Mouse (Mus musculus) CD4-positive, CD25-positive, alpha-beta regulatory T cell, adult 4 months (primary cell): ENCODE data around the gene Smc5. TPM values are rescaled to one million over a fixed set of nuclear protein-coding genes. Genes with fewer than 3 reads are reported as not detected.

Experiments
- ATAC-seq: one replicate; pipeline ENCODE4 v1.8.0; 2017
- polyA plus RNA-seq, 2 experiments: library from polyadenylated mRNA; unstranded; fragments of 100-300 nt; shearing (Covaris generic); gene quantifications; one replicate each; pipeline ENCODE4 v1.2.1; 2017

Smc5 gene
- polyA plus RNA-seq, 2 experiments from 2014 or later = 27.4 to 33.6 TPM

DNA sequence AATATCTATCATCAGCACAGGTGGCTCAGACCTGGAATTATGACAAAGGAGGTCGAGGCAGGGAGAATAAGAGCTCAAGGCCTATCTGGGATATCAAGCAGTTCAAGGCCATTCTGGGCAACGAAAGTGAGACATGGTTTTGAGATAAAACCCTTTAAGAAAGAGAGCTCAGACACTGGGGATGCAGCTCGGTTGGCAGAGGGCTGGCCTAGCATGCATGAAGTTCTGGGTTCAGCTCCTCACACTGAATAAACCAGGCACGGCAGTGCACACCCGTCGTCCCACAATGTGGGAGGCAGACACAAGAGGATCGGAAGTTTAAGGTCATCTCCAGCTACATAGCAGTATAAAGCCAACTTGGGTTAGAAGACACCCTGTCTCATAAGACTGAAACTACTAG lies 84.7 kb downstream of the Smc5 start:
- no peak for ATAC-seq

DNA sequence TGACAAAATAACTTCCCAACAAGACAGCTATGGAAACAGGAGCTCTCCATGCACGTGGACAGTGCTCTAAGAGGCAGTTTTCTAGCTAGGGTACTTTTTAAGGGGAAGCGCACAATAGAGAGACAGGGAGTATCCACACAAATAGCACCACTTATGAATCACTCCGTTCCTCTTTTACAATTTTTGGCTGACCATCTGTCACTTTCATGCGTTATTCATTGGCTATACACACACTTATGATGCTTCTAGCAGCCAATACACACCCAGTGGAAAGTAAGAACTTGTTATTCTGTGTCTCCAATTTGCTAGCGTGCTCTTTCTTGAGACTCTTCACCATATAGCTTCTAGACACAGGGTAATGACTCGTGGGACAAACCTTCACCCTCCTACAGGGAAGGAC lies 86.0 kb downstream of the Smc5 start:
- ATAC-seq = no peak

DNA sequence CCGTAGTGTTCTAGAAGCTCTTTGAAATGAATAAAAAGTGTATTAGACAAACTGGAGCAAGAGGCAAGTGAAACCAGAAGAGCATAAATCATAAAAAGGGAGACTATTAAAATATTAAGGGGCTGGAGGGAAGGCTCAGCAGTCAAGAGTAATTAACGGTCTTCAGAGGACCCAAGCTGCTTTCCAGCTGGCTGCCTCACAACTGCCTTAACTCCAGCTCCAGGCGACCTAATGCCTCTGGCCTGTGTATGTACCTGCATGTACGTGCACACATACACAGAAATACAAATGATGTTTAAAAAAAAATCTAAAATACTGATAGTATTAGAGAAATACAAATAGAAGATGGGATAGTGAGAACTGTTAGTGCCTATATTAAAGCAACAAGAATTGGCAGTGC lies 89.6 kb downstream of the Smc5 start:
- ATAC-seq = no peak

- no peak for ATAC-seq
These were observed 90.2 kb downstream of the Smc5 start for GRCm38 (mm10) chr19:23183493-23183892.

- no peak for ATAC-seq
These were observed 95.2 kb downstream of the Smc5 start for GRCm38 (mm10) chr19:23178533-23178932.

GRCm38 (mm10) chr19:23175511-23175910 lies 98.2 kb downstream of the Smc5 start:
- ATAC-seq = no peak

- no peak for ATAC-seq
These were observed 98.6 kb downstream of the Smc5 start for GRCm38 (mm10) chr19:23175090-23175489.

- no peak for ATAC-seq
These were observed 102.6 kb downstream of the Smc5 start for GRCm38 (mm10) chr19:23171136-23171535.

DNA sequence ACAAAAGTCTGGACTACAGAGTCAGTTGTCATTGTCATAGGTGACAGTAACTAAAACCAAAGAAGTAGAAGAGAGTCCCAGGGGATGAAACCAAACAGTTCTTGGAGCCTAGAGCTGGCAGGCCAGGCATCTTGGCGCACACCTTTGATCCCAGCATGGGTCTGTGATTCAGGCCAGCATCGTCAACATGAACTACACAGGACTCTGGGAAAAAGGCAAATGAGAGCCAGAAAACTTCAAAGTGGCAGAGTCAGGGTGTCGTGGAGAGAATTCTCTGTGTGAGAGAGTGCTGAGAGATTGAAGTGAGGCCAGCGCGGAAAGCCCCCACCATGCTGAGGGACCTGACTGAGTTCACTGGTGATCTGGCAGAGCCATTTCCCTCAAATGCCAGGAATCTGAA lies 103.2 kb downstream of the Smc5 start:
- ATAC-seq = no peak

GRCm38 (mm10) chr19:23169659-23170050 lies 104.0 kb downstream of the Smc5 start:
- ATAC-seq = no peak

- ATAC-seq = no peak
These were observed 104.6 kb downstream of the Smc5 start for GRCm38 (mm10) chr19:23168899-23169658.

GRCm38 (mm10) chr19:23166550-23167284 lies 107.0 kb downstream of the Smc5 start:
- no peak for ATAC-seq

- ATAC-seq = no peak
These were observed 109.0 kb downstream of the Smc5 start for GRCm38 (mm10) chr19:23164651-23165240.

DNA sequence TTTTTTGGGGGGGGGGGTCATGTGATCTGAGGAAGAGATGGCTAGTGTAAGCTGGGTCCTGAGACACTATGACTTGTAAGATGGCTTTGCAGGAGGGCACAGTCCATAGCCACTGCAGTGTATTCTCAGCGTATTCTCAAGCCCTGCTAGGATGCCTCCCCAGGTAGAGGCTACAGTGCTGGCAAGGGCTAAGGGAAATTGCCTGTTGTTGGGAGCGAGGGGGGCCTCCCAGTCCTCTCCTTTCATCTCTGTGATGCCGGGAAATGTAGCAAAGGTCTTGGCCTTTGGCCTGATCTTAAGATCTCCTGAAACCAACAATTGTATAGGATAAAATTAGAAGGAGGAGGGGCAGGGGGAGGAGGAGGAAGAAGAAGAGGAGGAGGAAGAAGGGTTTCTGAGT lies 110.3 kb downstream of the Smc5 start:
- no peak for ATAC-seq

GRCm38 (mm10) chr19:23162877-23163276 lies 110.8 kb downstream of the Smc5 start:
- no peak for ATAC-seq

- ATAC-seq = no peak
These were observed 111.3 kb downstream of the Smc5 start for GRCm38 (mm10) chr19:23162387-23162809.

GRCm38 (mm10) chr19:23159780-23160395 lies 113.8 kb downstream of the Smc5 start:
- ATAC-seq = no peak

Other genes starting within 250 kb of the Smc5 start
- 1 to 10 TPM; 3.6 to 4.3 TPM for gene Klf9, start 132.7 kb downstream of the Smc5 start, polyA plus RNA-seq
- not detected for gene Mamdc2, start 174.5 kb upstream of the Smc5 start, polyA plus RNA-seq